Mouse (Mus musculus): Measurements from ENCODE around the gene Acrbp.

The Acrbp gene

GRCm38 (mm10) chr6:125099421-125099971 is 50.0 kb downstream of the Acrbp start:
- DNase-seq (ENCODE audit: low read depth), result peak; percentile 73

- DNase-seq (ENCODE audit: low read depth), result no peak
Measured at GRCm38 (mm10) chr6:125101444-125101843, 52.0 kb downstream of the Acrbp start.

- no peak for DNase-seq (ENCODE audit: low read depth)
Measured at GRCm38 (mm10) chr6:125104223-125104622, 54.7 kb downstream of the Acrbp start.

- peak; percentile 42 for DNase-seq (ENCODE audit: low read depth)
Measured at GRCm38 (mm10) chr6:125107705-125108104, 58.2 kb downstream of the Acrbp start.

- no peak for DNase-seq (ENCODE audit: low read depth)
Measured at GRCm38 (mm10) chr6:125109371-125109770, 59.9 kb downstream of the Acrbp start.

- peak; percentile 67 for DNase-seq (ENCODE audit: low read depth)
Measured at GRCm38 (mm10) chr6:125110927-125111326, 61.4 kb downstream of the Acrbp start.

GRCm38 (mm10) chr6:125112553-125112952 is 63.1 kb downstream of the Acrbp start:
- DNase-seq (ENCODE audit: low read depth), result peak; percentile 89
